Comparison of ENCODE assay signal across 9 mouse cellular contexts in the genomic region with DNA sequence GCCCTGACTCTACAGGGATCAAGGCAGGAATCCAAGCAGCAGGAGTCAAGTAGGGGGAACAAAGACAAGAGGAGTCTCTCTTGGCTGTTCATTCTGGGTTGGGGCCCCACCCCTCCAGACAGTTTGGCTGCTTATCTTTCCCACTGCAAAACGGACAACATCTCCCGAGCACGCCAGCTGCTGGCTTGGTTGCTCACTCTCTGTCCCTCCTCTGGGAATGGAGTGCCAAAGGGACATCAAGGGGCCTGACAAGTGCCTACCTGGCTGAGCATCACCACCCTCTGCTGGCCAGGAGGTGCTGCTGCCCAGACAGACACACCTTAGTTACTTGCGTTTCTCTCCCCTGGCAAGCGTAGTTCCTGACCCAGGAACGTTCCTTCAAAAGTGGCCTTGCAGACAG. TPM values are rescaled to one million over a fixed set of nuclear protein-coding genes. Genes with fewer than 3 reads are reported as not detected.
DNase-seq lines count a peak whose midpoint lies in the region; ATAC-seq and TF ChIP-seq lines count a peak whose summit lies in the region.
"Had no signal": no experiment of that assay in that cellular context is flagged by ENCODE, and none has a peak within 500 bp of the region (broad histone marks: within the 10 kb centered on the region; RNA-seq: fewer than 3 reads in every experiment).

No protein-coding gene starts in this region.

- H3K79me2 ChIP-seq in C2C12 (ENCODE audit: control insufficient read depth, insufficient read depth), result peaks cover 92% of the 10 kb centered on the region
- H3K79me2 ChIP-seq in MEL (ENCODE audit: control insufficient read depth, insufficient read depth, low read length, poor library complexity), result no peaks in the 10 kb centered on the region

- DNase-seq in MEL (ENCODE audit: low read depth, low spot score), result peak; percentile 58
- DNase-seq in stomach, postnatal 0 days (ENCODE audit: low spot score), result peak; percentile 70
- DNase-seq in right cerebral cortex, adult 18-20 months, result no peak
- no peak for DNase-seq in c-Kit-positive CD71-positive TER-119-positive erythroid progenitor cells, embryonic 14.5 days (ENCODE audit: low spot score)

- peaks cover 65% of the 10 kb centered on the region for H3K79me3 ChIP-seq in C2C12 (ENCODE audit: low read depth)

- H3K4me3 ChIP-seq in C2C12 (ENCODE audit: insufficient read depth, poor library complexity, severe bottlenecking) (no peak overlapping the region), MEL (ENCODE audit: control insufficient read depth in 1 of 2, insufficient read depth in 1 of 2, low read depth in 2 of 2, low read length in 2 of 2) (no peak overlapping the region)
- H3K4me3 ChIP-seq in forebrain, embryonic 15.5 days, result no peak overlapping the region
- H3K4me3 ChIP-seq in intestine, embryonic 15.5 days (replicated peaks), result no peak overlapping the region
- no peak overlapping the region for H3K4me3 ChIP-seq in lung, embryonic 16.5 days (ENCODE audit: low read length)
- H3K4me3 ChIP-seq in stomach, postnatal 0 days (ENCODE audit: low read depth, low read length), result no peak overlapping the region

- TF ChIP-seq CTCF in C2C12 (IDR thresholded peaks at IDR 0.05; ENCODE audit: control insufficient read depth, insufficient read depth, insufficient read length), result no peak
- peak; percentile 20 to 32 (median 32); a peak in 4 of 6 replicates for TF ChIP-seq CTCF in MEL (IDR thresholded peaks at IDR 0.05 in 2 of 3, conservative IDR thresholded peaks at IDR 0.05 in 1 of 3; ENCODE audit: control insufficient read depth in 1 of 3, insufficient read depth in 1 of 3, low read depth in 2 of 3, low read length in 3 of 3, poor library complexity in 1 of 3, severe bottlenecking in 1 of 3)
- peak; percentile 73 for TF ChIP-seq CTCF in stomach, postnatal 0 days (IDR thresholded peaks at IDR 0.05; ENCODE audit: low read depth)

- TF ChIP-seq POLR2A in MEL (IDR thresholded peaks at IDR 0.05; ENCODE audit: control insufficient read depth in 1 of 2, insufficient read depth in 1 of 2, low read depth in 1 of 2, low read length in 2 of 2, poor library complexity in 1 of 2), result no peak

- whole genome bisulfite sequencing in forebrain, embryonic 15.5 days, result 44% methylated on average over 6 of the region's 6 CpGs
- 42% methylated on average over 6 of the region's 6 CpGs for WGBS in intestine, embryonic 15.5 days
- 37% methylated on average over 6 of the region's 6 CpGs for WGBS in lung, embryonic 16.5 days
- WGBS in stomach, postnatal 0 days, result 25% methylated on average over 6 of the region's 6 CpGs

- H3K9me3 ChIP-seq in MEL (replicated peaks; ENCODE audit: insufficient read depth, low read length), result no peaks in the 10 kb centered on the region
- no peaks in the 10 kb centered on the region for H3K9me3 ChIP-seq in forebrain, embryonic 15.5 days
- no peaks in the 10 kb centered on the region for H3K9me3 ChIP-seq in intestine, embryonic 15.5 days
- no peaks in the 10 kb centered on the region for H3K9me3 ChIP-seq in lung, embryonic 16.5 days (ENCODE audit: control insufficient read depth, low read length)
- H3K9me3 ChIP-seq in stomach, postnatal 0 days (ENCODE audit: control insufficient read depth, low read length), result no peaks in the 10 kb centered on the region

- H3K27me3 ChIP-seq in C2C12 (ENCODE audit: control insufficient read depth, insufficient read depth, insufficient read length), result no peaks in the 10 kb centered on the region
- no peaks in the 10 kb centered on the region for H3K27me3 ChIP-seq in MEL (ENCODE audit: control insufficient read depth in 1 of 2, insufficient read depth in 2 of 2, low read length in 2 of 2)
- H3K27me3 ChIP-seq in forebrain, embryonic 15.5 days, result no peaks in the 10 kb centered on the region
- no peaks in the 10 kb centered on the region for H3K27me3 ChIP-seq in intestine, embryonic 15.5 days (replicated peaks)
- no peaks in the 10 kb centered on the region for H3K27me3 ChIP-seq in lung, embryonic 16.5 days (ENCODE audit: control insufficient read depth, insufficient read depth, low read depth, low read length)
- no peaks in the 10 kb centered on the region for H3K27me3 ChIP-seq in stomach, postnatal 0 days (ENCODE audit: control insufficient read depth, insufficient read depth, low read length)

- peak overlapping the region; percentile 19 for H3ac ChIP-seq in C2C12 (ENCODE audit: control insufficient read depth, insufficient read length, low read depth)

- ATAC-seq in forebrain, embryonic 15.5 days (replicated peaks), result no peak
- ATAC-seq in intestine, embryonic 15.5 days, result peak; percentile 46
- peak; percentile 18; the same call in 1 of the 2 replicates for ATAC-seq in lung, embryonic 16.5 days (ENCODE audit: low read depth)
- ATAC-seq in stomach, postnatal 0 days (ENCODE audit: low FRiP score, low TSS enrichment), result peak; percentile 58; the same call in 1 of the 2 replicates

- peak in 1 of 2 experiments; percentile 65; a peak in 2 of 4 replicates for TF ChIP-seq EP300 in MEL (IDR thresholded peaks at IDR 0.05; ENCODE audit: low read depth in 1 of 2, low read length in 2 of 2)
- no peak for TF ChIP-seq EP300 in stomach, postnatal 0 days (optimal IDR thresholded peaks at IDR 0.05)

- no peak for TF ChIP-seq RAD21 in MEL (IDR thresholded peaks at IDR 0.05; ENCODE audit: low read depth, low read length)

- H3K4me1 ChIP-seq in MEL (ENCODE audit: control insufficient read depth in 1 of 2, insufficient read depth in 2 of 2, low read length in 2 of 2), result peaks cover 9 to 13% of the 10 kb centered on the region in 2 experiments
- H3K4me1 ChIP-seq in forebrain, embryonic 15.5 days, result peaks cover 35% of the 10 kb centered on the region
- peaks cover 46% of the 10 kb centered on the region for H3K4me1 ChIP-seq in intestine, embryonic 15.5 days (replicated peaks)
- H3K4me1 ChIP-seq in lung, embryonic 16.5 days (replicated peaks; ENCODE audit: control insufficient read depth, insufficient read depth, low read length), result peaks cover 27% of the 10 kb centered on the region
- H3K4me1 ChIP-seq in stomach, postnatal 0 days (replicated peaks; ENCODE audit: control insufficient read depth, insufficient read depth), result peaks cover 9% of the 10 kb centered on the region

- H3K4me2 ChIP-seq in forebrain, embryonic 15.5 days (replicated peaks), result no peak overlapping the region
- peak overlapping the region; percentile 41; the same call in 1 of the 2 replicates for H3K4me2 ChIP-seq in intestine, embryonic 15.5 days (replicated peaks)
- no peak overlapping the region for H3K4me2 ChIP-seq in lung, embryonic 16.5 days (ENCODE audit: low read depth, low read length)
- peak overlapping the region; percentile 38; the same call in 1 of the 2 replicates for H3K4me2 ChIP-seq in stomach, postnatal 0 days (replicated peaks; ENCODE audit: low read depth)

- H3K9ac ChIP-seq in MEL (ENCODE audit: control insufficient read depth, low read depth, low read length, poor library complexity, severe bottlenecking), result no peak overlapping the region
- 0 out of 2 replicates have a peak overlapping the region, but pooled peaks have one; percentile 31 for H3K9ac ChIP-seq in forebrain, embryonic 15.5 days (replicated peaks)
- peak overlapping the region; percentile 41; the same call in 1 of the 2 replicates for H3K9ac ChIP-seq in intestine, embryonic 15.5 days
- H3K9ac ChIP-seq in lung, embryonic 16.5 days (ENCODE audit: low read length), result no peak overlapping the region
- peak overlapping the region; percentile 61 for H3K9ac ChIP-seq in stomach, postnatal 0 days (ENCODE audit: low read length)

- no peak overlapping the region; the same call in 1 of the 2 replicates for H3K27ac ChIP-seq in MEL (ENCODE audit: control insufficient read depth, low read depth, low read length)
- H3K27ac ChIP-seq in forebrain, embryonic 15.5 days (replicated peaks), result peak overlapping the region; percentile 95
- peak overlapping the region; percentile 94 for H3K27ac ChIP-seq in intestine, embryonic 15.5 days
- peak overlapping the region; percentile 91 for H3K27ac ChIP-seq in lung, embryonic 16.5 days (ENCODE audit: low read length)
- peak overlapping the region; percentile 96 for H3K27ac ChIP-seq in stomach, postnatal 0 days (replicated peaks)

- H3K36me3 ChIP-seq in C2C12 (ENCODE audit: control insufficient read depth, insufficient read depth), result peaks cover 87% of the 10 kb centered on the region
- H3K36me3 ChIP-seq in MEL (ENCODE audit: control insufficient read depth in 1 of 2, insufficient read depth in 2 of 2, low read length in 2 of 2), result peaks cover 0 to 7% of the 10 kb centered on the region in 2 experiments; a peak in 2 of 4 replicates
- H3K36me3 ChIP-seq in forebrain, embryonic 15.5 days, result peaks cover 33% of the 10 kb centered on the region
- peaks cover 41% of the 10 kb centered on the region for H3K36me3 ChIP-seq in intestine, embryonic 15.5 days
- H3K36me3 ChIP-seq in lung, embryonic 16.5 days (ENCODE audit: control insufficient read depth, insufficient read depth, low read length), result peaks cover 39% of the 10 kb centered on the region
- peaks cover 17% of the 10 kb centered on the region for H3K36me3 ChIP-seq in stomach, postnatal 0 days (ENCODE audit: control insufficient read depth, insufficient read depth, low read length)

TF ChIP-seq in C2C12, 6 proteins besides CTCF, POLR2A, EP300 and RAD21 (continues in another document):
- TF ChIP-seq MYOD1 (IDR thresholded peaks at IDR 0.05; ENCODE audit: control insufficient read depth, insufficient read length, low read depth) (no peak), MAX (IDR thresholded peaks at IDR 0.05) (no peak)

TF ChIP-seq in MEL, 35 proteins besides CTCF, POLR2A, EP300 and RAD21 (continues in another document):
- TF ChIP-seq USF1 (IDR thresholded peaks at IDR 0.05; ENCODE audit: low read depth, low read length) (no peak), UBTF (IDR thresholded peaks at IDR 0.05; ENCODE audit: borderline replicate concordance, insufficient read depth, low read depth, low read length) (no peak)

RNA-seq across cellular contexts. Expression of a gene that starts 25.7 kb away (rescaled TPM):
- polyA plus RNA-seq in C2C12 (2012; fragmentation: generic; extraction: Trizol), result 136 TPM
- total RNA-seq in MEL (2012; rRNA removed), result 6.5 and 7.5 TPM in 2 replicates
- polyA plus RNA-seq in MEL (2012; ENCODE audit: insufficient read depth in 1 of 2, insufficient read length in 2 of 2, low read depth in 1 of 2, low replicate concordance in 2 of 2, missing spikeins in 1 of 2), result 10 to 100 TPM in 1 of 2 experiments, not detected in 1; 17.4 TPM
- polyA plus RNA-seq in forebrain, embryonic 15.5 days (2015; fragmentation: Nextera tagmentation; extraction: Ambion mirVana), result 51.8 and 55.1 TPM in 2 replicates
- polyA plus RNA-seq in intestine, embryonic 15.5 days (2015; fragmentation: Nextera tagmentation; extraction: Ambion mirVana), result 40.8 and 44.2 TPM in 2 replicates
- polyA plus RNA-seq in lung, embryonic 16.5 days (2015; fragmentation: Nextera tagmentation; extraction: Ambion mirVana), result 49.2 and 52.1 TPM in 2 replicates
- 22.6 and 27.4 TPM in 2 replicates for polyA plus RNA-seq in stomach, postnatal 0 days (2015; fragmentation: Nextera tagmentation; extraction: Ambion mirVana)

RNA-seq across cellular contexts. Expression of a gene that starts 27.1 kb away (rescaled TPM):
- polyA plus RNA-seq in C2C12 (2012; fragmentation: generic; extraction: Trizol) (1.5 TPM), MEL (2012; ENCODE audit: insufficient read depth in 1 of 2, insufficient read length in 2 of 2, low read depth in 1 of 2, low replicate concordance in 2 of 2, missing spikeins in 1 of 2) (not detected)
- not detected in 2 replicates for total RNA-seq in MEL (2012; rRNA removed)
- not detected in 2 replicates for polyA plus RNA-seq in forebrain, embryonic 15.5 days (2015; fragmentation: Nextera tagmentation; extraction: Ambion mirVana)
- polyA plus RNA-seq in intestine, embryonic 15.5 days (2015; fragmentation: Nextera tagmentation; extraction: Ambion mirVana), result 1,145 and 3,143 TPM in 2 replicates
- 1.2 TPM in 1 of 2 replicates, not detected in the other for polyA plus RNA-seq in lung, embryonic 16.5 days (2015; fragmentation: Nextera tagmentation; extraction: Ambion mirVana)
- 20.2 and 24.1 TPM in 2 replicates for polyA plus RNA-seq in stomach, postnatal 0 days (2015; fragmentation: Nextera tagmentation; extraction: Ambion mirVana)
- polyA plus RNA-seq: limb, embryonic 11.5 days had no signal

Comparison
In these comparisons a context has a peak if more than half of its experiments do, and no peak if none do; other contexts are left out.
1. DNase-seq: peak in MEL (single experiment) and stomach, postnatal 0 days (single experiment); none in right cerebral cortex, adult 18-20 months (single experiment) and c-Kit-positive CD71-positive TER-119-positive erythroid progenitor cells, embryonic 14.5 days (single experiment).
2. H3K9ac ChIP-seq: peak in forebrain, embryonic 15.5 days (single experiment), intestine, embryonic 15.5 days (single experiment) and stomach, postnatal 0 days (single experiment); none in MEL (single experiment) and lung, embryonic 16.5 days (single experiment).
3. H3K4me2 ChIP-seq: peak in intestine, embryonic 15.5 days (single experiment) and stomach, postnatal 0 days (single experiment); none in forebrain, embryonic 15.5 days (single experiment) and lung, embryonic 16.5 days (single experiment).
4. RNA of a gene that starts 27.1 kb away (polyA plus RNA-seq): 1,145 to 3,143 TPM in intestine, embryonic 15.5 days; 20.2 to 24.1 TPM in stomach, postnatal 0 days, 1.5 TPM in C2C12 (single experiment), not detected in forebrain, embryonic 15.5 days, 1.2 TPM in lung, embryonic 16.5 days and not detected in MEL; every median in the first group is over 10 times any median in the second.